Mouse (Mus musculus) adrenal gland, postnatal 4 days (tissue): Measurements from ENCODE around the gene Ncapd2. TPM values are rescaled to one million over a fixed set of nuclear protein-coding genes. Genes with fewer than 3 reads are reported as not detected.
A peak's percentile ranks its signal among the peaks of the same experiment; 100 is the strongest.

Experiments
- DNase-seq, 2 experiments: peaks; one replicate each; pipeline ENCODE4 v3.0.0; 2021 to 2022; ENCODE audit warnings: low spot score in 2 of 2, mixed read lengths in 2 of 2
- total RNA-seq, 2 experiments: library from RNA; stranded (reverse); gene quantifications; 2 replicates each; pipeline ENCODE4 v1.2.3; 2021

Gene Ncapd2
- total RNA-seq, 2 experiments from 2014 or later = 95.5 to 107 TPM

GRCm38 (mm10) chr6:125148926-125149568 is 42.5 kb downstream of the Ncapd2 start:
- no peak for DNase-seq

GRCm38 (mm10) chr6:125148251-125148925 is 43.1 kb downstream of the Ncapd2 start:
- no peak for DNase-seq

DNA sequence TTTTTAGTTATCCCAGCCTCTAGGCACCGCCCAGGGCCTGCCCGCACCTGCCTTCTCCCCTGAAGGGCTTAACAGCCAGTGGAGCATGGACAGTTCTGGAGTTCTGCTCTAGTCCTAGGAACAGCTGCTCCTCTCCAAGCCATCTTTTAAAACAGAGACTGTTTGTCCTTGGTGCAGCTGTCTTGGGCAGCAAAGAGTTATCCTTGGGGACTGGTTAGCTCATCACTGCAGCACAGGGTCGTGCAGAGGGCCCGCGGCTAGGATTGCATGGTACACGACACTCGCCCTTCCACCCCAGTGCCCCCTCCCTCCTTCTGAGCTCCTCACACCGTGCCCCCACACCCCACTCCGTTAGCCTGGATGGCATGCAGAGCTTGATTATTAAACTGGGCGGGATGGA is 44.2 kb downstream of the Ncapd2 start:
- DNase-seq = no peak

DNA sequence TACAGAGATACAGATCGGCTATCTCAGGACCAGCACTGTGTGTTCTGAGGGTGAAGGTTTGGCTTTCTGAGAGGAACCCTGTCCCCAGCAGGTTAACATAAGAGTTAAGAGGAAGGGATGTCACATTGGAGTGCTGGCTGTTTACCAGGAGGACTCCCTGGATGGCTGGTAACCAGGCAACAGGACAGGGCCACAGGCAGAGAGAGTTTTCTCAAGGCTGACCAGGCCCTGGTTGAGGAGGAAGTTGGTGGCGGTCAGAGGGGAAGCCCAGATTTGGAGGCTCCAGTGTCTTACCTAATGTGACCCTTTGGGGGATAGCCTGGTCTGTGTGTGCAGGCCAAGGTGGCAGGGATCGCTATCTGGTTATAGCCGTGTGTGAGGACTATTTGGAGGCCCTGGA is 44.7 kb downstream of the Ncapd2 start:
- peak in 1 of 2 experiments; percentile 35 for DNase-seq

DNA sequence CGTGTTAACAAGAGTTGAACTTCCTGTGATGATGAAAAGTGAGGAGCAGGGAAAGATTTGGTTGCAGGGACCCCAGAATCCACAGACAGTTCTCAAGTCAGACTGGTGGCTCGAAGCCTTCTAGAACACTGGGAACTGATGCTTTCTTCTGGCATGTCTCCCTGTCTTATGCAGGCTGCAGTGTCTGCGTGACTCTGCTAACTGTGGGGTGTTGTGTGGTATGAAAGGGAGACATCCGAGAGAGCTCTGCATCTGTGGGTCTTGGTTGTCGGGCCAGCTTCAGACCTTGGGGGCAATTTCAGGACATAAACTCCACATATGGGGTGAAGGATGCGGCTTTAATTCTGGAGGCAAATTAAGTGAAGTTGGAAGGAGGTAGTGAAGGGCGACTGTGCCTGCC is 45.4 kb downstream of the Ncapd2 start:
- no peak for DNase-seq

GRCm38 (mm10) chr6:125145479-125145951 is 46.0 kb downstream of the Ncapd2 start:
- DNase-seq = no peak

DNA sequence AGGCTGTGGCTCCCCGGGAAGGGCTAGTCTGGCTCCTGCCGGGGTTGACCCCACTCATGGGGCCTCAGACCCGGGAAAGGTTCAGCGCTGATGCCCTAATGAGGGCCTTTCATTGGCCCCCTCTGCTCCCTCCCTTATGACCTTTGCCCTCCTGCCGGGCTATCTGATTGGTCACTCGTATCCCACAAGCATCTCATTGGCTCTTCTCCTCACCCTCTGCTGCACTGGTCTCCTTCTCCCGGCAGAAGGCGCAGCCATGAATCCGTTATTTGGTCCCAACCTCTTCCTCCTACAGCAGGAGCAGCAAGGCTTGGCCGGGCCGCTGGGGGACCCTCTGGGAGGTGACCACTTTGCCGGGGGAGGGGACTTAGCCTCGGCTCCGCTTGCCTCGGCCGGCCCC is 46.5 kb downstream of the Ncapd2 start, which contains the start of gene Iffo1:
Iffo1 (plus strand) TSS at position 241 of the 400 bp plus-strand sequence.
- peak; percentile 67 to 84 for DNase-seq

DNA sequence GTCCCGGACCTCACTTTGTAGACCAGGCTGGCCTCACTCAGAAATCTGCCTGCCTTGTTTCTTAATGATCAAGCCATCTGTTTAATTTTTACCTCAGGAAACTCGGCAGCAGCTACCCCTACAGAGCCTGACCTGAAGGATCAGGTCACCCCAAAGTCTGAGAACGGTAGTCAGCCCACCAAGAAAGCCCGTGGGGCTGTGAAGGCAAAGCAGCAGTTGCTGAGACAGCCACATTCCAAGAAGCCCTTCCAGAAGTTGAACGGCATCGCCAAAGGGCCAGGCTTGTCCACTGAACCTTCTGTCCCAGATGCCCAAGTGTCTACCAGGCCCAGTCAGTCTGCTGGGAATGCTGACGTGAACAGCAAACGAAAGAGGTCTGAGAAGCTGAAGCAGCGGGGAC is 47.6 kb downstream of the Ncapd2 start:
- no peak for DNase-seq

GRCm38 (mm10) chr6:125143128-125143527 is 48.4 kb downstream of the Ncapd2 start:
- DNase-seq = no peak

- DNase-seq = no peak
Measured at GRCm38 (mm10) chr6:125142436-125142835, 49.1 kb downstream of the Ncapd2 start.

DNA sequence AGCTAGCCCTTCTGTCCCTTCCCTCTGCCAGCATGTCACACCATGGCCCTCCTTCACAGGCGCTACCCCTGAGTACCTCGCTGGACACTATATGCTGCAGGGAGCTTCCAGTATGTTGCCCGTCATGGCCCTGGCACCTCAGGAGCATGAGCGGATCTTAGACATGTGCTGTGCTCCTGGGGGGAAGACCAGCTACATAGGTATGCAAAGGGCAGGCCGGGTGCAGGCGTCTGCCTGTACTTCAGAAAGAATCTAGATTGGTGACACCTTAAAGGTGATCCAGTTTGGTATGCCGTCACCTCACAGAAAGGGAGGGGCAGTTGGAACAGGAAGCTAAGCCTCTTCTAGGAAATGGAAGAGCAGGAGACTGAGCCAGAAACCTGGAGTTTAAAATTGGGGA is 51.8 kb downstream of the Ncapd2 start:
- DNase-seq = no peak

GRCm38 (mm10) chr6:125137002-125137671 is 54.4 kb downstream of the Ncapd2 start:
- DNase-seq = no peak

DNA sequence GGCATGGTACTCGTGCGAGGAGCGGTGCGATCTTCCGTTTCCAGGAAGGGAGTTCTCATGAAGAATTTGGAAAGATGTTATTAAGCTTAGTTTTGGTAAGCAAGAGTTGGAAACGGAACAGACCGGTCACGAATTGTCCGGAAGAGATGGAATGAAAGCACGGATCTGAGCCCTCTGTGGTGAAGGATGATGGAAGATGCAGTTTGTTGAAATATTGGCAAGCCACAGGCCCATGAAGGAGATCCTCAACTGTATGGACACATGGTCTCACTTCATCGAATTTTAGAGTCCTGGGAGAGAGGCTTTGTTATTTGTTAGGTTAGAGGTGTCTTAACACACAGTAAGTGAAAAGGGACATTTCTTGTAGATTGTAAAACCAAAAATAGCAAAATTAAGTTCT is 59.0 kb downstream of the Ncapd2 start:
- DNase-seq = no peak

- peak; percentile 69 to 72 for DNase-seq
Measured at GRCm38 (mm10) chr6:125131302-125132156, 60.0 kb downstream of the Ncapd2 start, which contains the start of gene Nop2. TSS of gene Nop2 (plus strand) at chr6:125131909.

GRCm38 (mm10) chr6:125129710-125130402 is 61.6 kb downstream of the Ncapd2 start:
- DNase-seq = no peak

DNA sequence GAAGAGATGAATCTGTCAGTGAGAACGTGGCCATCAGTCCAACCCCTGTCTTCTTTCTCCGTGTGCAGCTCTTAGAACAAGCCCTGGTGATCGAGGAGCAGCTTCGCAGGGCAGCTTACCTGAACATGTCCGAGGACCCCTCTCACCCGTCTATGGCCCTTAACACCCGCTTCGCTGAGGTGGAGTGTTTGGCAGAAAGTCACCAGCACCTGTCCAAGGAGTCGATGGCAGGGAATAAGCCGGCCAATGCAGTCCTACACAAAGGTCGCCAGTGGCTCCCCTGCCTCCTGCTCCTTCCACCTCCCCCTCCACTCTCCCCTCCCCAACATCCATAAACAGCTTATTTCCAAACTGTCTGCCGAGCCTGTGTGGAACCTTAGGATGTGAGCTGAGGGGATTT is 62.8 kb downstream of the Ncapd2 start:
- DNase-seq = no peak

DNA sequence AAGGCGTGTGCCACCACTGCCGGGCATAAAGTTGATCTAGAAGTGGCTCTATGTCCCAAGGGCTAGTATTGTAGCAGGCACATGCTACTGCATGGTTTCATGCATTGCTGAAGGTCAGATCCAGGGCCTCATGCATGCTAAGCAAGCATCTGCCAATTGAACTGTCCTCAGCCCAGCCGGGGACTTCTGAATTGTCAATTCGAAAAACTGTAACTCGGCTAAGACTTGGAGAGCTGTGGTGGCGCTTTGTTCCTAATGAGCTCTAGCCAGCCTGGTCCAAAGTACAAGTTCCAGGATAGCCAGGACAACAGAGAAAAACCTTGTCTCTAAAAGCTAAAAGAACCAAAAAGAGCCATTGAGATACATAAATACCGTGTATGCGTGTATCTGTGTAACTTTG is 72.1 kb downstream of the Ncapd2 start:
- DNase-seq = no peak
